Mouse (Mus musculus) monocyte, adult 59 days (primary cell): ENCODE measurements around the gene Klk1b9. TPM values are rescaled to one million over a fixed set of nuclear protein-coding genes. Genes with fewer than 3 reads are reported as not detected.

Source experiments
- total RNA-seq, 2 experiments: library from RNA; stranded (reverse); gene quantifications; one replicate each; pipeline ENCODE4 v1.2.4; 2023

Gene Klk1b9
- not detected for total RNA-seq

DNA sequence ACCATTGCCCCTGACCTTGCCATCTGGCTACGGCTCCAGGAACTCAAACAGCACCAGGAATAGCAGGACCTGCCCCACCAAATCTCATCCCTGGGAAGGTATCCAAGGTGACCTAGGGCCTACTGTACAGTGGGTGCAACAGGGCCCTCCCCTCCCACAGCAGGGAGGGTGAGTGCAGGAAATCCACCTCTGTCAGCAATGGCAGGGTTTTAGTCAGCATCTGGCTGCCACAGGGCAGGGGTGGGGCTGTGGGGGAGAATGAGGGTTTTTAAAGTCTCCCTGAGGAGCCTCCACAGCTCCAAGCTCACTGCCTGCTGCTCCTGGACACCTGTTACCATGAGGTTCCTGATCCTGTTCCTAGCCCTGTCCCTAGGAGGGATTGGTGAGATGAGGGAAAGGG is at the start of gene Klk1b9:
Klk1b9 (plus strand) TSS at position 301 of the 400 bp plus-strand sequence.

DNA sequence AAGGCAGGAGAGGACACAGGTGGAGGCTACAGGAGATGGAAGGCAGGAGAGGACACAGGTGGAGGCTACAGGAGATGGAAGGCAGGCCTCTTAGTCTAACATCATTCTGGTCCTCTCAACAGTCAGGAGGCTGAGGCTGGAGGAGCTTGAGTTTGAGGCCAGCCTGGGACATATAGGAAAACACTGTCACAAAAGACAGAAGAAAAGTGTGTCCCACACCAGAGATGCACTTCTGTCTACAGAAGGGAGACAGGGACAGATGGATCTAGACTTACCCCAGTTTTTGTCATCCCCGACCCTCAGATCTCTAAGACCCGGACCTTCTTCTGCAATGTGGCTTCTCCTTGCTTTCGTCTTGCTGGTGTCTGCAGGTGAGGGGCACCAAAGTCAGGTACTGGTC is 42.4 kb upstream of the Klk1b9 start, which contains the start of gene Klk15:
Klk15 (plus strand) TSS at position 301 of the 400 bp plus-strand sequence.

DNA sequence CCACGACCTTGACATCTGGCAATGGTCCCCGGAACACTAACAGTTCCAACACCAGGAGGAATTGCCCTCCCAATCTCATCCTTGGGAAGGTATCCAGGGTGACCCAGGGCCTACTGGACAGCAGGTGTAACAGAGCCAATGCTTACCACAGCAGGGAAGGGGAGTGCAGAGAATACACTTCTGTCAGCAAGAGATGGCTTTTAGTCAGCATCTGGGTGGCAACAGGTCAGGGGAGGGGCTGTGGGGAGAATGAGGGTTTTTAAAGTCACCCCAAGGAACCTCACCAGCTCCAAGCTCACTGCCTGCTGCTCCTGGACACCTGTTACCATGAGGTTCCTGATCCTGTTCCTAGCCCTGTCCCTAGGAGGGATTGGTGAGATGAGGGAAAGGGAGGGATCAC is 25.5 kb upstream of the Klk1b9 start, which contains the start of gene Klk1b8:
Klk1b8 (plus strand) TSS at position 301 of the 400 bp plus-strand sequence.

DNA sequence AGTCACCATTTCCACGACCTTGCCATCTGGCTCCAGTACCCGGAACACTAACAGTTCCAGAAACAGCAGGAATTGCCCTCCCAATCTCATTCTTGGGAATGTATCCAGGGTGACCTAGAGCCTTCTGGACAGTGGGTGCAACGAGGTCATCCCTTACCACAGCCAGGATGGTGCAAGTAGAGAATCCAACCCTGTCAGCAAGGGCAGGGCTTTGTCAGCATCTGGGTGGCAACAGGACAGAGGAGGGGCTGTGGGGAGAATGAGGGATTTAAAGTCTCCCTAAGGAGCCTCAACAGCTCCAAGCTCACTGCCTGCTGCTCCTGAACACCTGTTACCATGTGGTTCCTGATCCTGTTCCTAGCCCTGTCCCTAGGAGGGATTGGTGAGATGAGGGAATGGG is 9.4 kb upstream of the Klk1b9 start, which contains the start of gene Klk1b1:
Klk1b1 (plus strand) TSS at position 301 of the 400 bp plus-strand sequence.

DNA sequence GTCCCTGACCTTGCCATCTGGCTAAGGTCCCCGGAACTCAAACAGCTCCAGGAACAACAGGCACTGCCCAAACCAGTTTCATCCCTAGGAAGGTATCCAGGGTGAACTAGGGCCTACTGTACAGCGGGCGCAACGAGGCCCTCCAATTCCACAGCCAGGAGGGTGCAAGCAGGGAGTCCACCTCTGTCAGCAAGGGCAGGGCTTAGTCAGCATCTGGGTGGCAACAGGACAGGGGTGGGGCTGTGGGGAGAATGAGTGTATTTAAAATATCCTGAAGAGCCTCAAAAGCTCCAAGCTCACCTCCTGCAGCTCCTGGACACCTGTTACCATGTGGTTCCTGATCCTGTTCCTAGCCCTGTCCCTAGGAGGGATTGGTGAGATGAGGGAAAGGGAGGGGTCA is 19.7 kb downstream of the Klk1b9 start, which contains the start of gene Klk1b11:
Klk1b11 (plus strand) TSS at position 301 of the 400 bp plus-strand sequence.

DNA sequence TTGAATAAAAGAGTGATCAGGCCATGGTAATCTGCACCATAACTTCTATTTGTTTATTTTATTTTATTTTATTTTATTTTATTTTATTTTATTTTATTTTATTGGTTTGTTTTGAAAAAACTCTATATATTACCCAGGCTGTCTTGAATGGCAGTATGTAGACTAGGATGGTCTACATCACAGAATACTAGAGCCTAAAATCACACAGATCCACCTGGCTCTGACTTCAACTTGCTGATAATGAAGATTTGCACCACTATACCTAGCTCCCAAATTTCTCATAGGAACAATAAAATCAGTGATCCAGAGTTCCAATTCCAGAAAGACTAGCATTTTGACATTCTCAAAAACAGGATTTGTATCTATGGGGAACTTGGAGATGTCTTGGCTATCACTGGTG is 36.0 kb downstream of the Klk1b9 start, which contains the start of gene Klk1b26:
Klk1b26 (plus strand) TSS at position 301 of the 400 bp plus-strand sequence.

Other genes with a start within 250 kb of the Klk1b9 start
- not detected for gene Klk12, start 207.2 kb upstream of the Klk1b9 start, total RNA-seq
- gene Klk11, start 201.5 kb upstream of the Klk1b9 start, total RNA-seq: not detected
- gene Klk10, start 195.0 kb upstream of the Klk1b9 start, total RNA-seq: not detected
- not detected for gene Klk9, start 184.2 kb upstream of the Klk1b9 start, total RNA-seq
- 1 to 10 TPM; 4.9 to 5.3 TPM for gene Klk8, start 178.5 kb upstream of the Klk1b9 start, total RNA-seq
- gene Klk7, start 164.8 kb upstream of the Klk1b9 start, total RNA-seq: not detected
- not detected for gene Klk6, start 151.6 kb upstream of the Klk1b9 start, total RNA-seq
- gene Klk5, start 134.1 kb upstream of the Klk1b9 start, total RNA-seq: not detected
- gene Klk4, start 94.9 kb upstream of the Klk1b9 start, total RNA-seq: not detected
- not detected for gene Klk15, start 42.3 kb upstream of the Klk1b9 start, total RNA-seq
- gene Klk1b8, start 25.4 kb upstream of the Klk1b9 start, total RNA-seq: not detected
- not detected for gene Klk1b1, start 9.3 kb upstream of the Klk1b9 start, total RNA-seq
- gene Klk1b11, start 19.8 kb downstream of the Klk1b9 start, total RNA-seq: not detected
- gene Klk1b26, start 36.1 kb downstream of the Klk1b9 start, total RNA-seq: not detected
- not detected for gene Klk1b27, start 76.2 kb downstream of the Klk1b9 start, total RNA-seq
- gene Klk1b21, start 126.3 kb downstream of the Klk1b9 start, total RNA-seq: not detected
- not detected for gene Klk1b22, start 136.6 kb downstream of the Klk1b9 start, total RNA-seq
- not detected for gene Klk1b16, start 160.7 kb downstream of the Klk1b9 start, total RNA-seq
- gene Klk1b24, start 212.2 kb downstream of the Klk1b9 start, total RNA-seq: not detected
- gene Klk1b3, start 222.1 kb downstream of the Klk1b9 start, total RNA-seq: not detected
- gene Klk1b4, start 231.4 kb downstream of the Klk1b9 start, total RNA-seq: not detected
- not detected for gene Klk1b5, start 239.9 kb downstream of the Klk1b9 start, total RNA-seq
- under 1 TPM in 1 of 2 experiments, not detected in 1; 0.52 TPM for gene Klk1, start 249.3 kb downstream of the Klk1b9 start, total RNA-seq